Mouse (Mus musculus) neural tube, embryonic 13.5 days (tissue): ENCODE results near the gene 5730596B20Rik. TPM values are rescaled to one million over a fixed set of nuclear protein-coding genes. Genes with fewer than 3 reads are reported as not detected.
A peak's percentile ranks its signal among the peaks of the same experiment; 100 is the strongest.

Experiments used
- ATAC-seq: fragments of 200-750 bp; cut with Nextera tagmentation; 2 replicates; pipeline ENCODE4 v1.8.0; 2017; ENCODE audit warnings: low read depth, mild to moderate bottlenecking, moderate TSS enrichment, moderate library complexity
- H3K27ac ChIP-seq: fragments of 300-500 bp; sonication (generic); replicated peaks from 2 replicates; pipeline ENCODE4 v1.5.1; 2015; ENCODE audit warnings: moderate library complexity, mild to moderate bottlenecking, inconsistent platforms
- H3K27me3 ChIP-seq: fragments of 300-500 bp; sonication (generic); 2 replicates; pipeline ENCODE4 v1.6.1; 2015; ENCODE audit warnings: mild to moderate bottlenecking, inconsistent platforms
- H3K36me3 ChIP-seq: fragments of 300-500 bp; sonication (generic); 2 replicates; pipeline ENCODE4 v1.6.1; 2015; ENCODE audit warnings: mild to moderate bottlenecking, inconsistent platforms
- H3K4me1 ChIP-seq: fragments of 300-500 bp; sonication (generic); replicated peaks from 2 replicates; pipeline ENCODE4 v1.6.1; 2015; ENCODE audit warnings: inconsistent platforms
- H3K4me2 ChIP-seq: fragments of 300-500 bp; sonication (generic); 2 replicates; pipeline ENCODE4 v1.6.1; 2015; ENCODE audit warnings: inconsistent platforms, mild to moderate bottlenecking, moderate library complexity
- H3K4me3 ChIP-seq: fragments of 300-500 bp; sonication (generic); 2 replicates; pipeline ENCODE4 v1.5.1; 2015; ENCODE audit warnings: mild to moderate bottlenecking, inconsistent platforms
- H3K9ac ChIP-seq: fragments of 300-500 bp; sonication (generic); 2 replicates; pipeline ENCODE4 v1.6.1; 2015; ENCODE audit warnings: moderate library complexity, mild to moderate bottlenecking, inconsistent platforms
- H3K9me3 ChIP-seq: fragments of 300-500 bp; sonication (generic); 2 replicates; pipeline ENCODE4 v1.6.1; 2016; ENCODE audit warnings: inconsistent platforms
- WGBS: fragments of 180-500 bp; shearing (Covaris S2); methylation state at CpG from one replicate; pipeline ENCODE4 v1.1.7; 2015; 5-methylcytosine and 5-hydroxymethylcytosine counted together
- polyA plus RNA-seq: library from polyadenylated mRNA; unstranded; fragments of >200 nt; fragmentation: Nextera tagmentation; extraction: Ambion mirVana; gene quantifications from 2 replicates; pipeline ENCODE4 v1.2.1, GENCODE M21; 2015

5730596B20Rik gene
- 3.5 and 4.1 TPM in 2 replicates for polyA plus RNA-seq

DNA sequence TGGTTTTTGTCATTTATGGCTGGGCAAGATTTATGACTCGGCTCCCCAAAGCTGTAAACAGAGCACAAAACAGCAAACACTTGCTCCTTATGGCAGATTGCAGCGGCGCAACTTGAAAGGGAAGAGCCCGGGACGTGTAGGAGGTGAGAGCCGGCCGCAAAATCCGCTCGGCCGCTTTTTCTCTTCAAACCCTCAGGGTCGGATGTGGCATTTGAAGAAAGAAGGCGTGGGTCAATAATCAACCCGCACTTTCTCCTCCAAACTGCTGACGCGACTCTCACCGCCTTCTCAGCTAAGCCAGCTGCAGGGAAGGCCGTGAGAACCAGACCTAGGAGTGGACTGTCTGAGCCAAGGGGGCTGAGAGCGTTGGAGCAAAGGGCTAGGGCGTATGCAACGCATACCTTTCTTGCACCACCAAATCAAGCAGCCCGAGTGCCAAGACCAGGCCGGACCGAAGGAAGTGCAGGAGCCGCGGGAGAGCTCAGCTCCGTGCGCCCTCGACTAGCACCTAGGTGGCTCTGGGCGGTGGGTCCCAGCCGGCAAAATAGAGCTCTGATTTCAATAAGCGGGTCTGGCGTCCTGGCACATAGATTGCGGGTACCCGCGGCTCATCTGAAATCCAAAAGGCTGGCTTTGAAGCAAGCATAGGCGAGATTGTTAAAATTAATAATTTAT lies at the start of gene 5730596B20Rik:
TSS of gene 5730596B20Rik (plus strand) at position 438 of the 675 bp plus-strand sequence.
- H3K27ac ChIP-seq: peak within 1 kb of the TSS; percentile 97
- no peaks in the 10 kb centered on the region for H3K27me3 ChIP-seq
- peak within 1 kb of the TSS; percentile 95 for H3K9ac ChIP-seq
- peak within 1 kb of the TSS; percentile 54 for H3K4me3 ChIP-seq
- H3K9me3 ChIP-seq: no peaks in the 10 kb centered on the region
- H3K4me1 ChIP-seq: peaks cover 98% of the 10 kb centered on the region
- WGBS: 2% methylated on average over 36 of the region's 36 CpGs
- peaks cover 5% of the 10 kb centered on the region for H3K36me3 ChIP-seq
- H3K4me2 ChIP-seq: peak within 1 kb of the TSS; percentile 75
- no peak for ATAC-seq

DNA sequence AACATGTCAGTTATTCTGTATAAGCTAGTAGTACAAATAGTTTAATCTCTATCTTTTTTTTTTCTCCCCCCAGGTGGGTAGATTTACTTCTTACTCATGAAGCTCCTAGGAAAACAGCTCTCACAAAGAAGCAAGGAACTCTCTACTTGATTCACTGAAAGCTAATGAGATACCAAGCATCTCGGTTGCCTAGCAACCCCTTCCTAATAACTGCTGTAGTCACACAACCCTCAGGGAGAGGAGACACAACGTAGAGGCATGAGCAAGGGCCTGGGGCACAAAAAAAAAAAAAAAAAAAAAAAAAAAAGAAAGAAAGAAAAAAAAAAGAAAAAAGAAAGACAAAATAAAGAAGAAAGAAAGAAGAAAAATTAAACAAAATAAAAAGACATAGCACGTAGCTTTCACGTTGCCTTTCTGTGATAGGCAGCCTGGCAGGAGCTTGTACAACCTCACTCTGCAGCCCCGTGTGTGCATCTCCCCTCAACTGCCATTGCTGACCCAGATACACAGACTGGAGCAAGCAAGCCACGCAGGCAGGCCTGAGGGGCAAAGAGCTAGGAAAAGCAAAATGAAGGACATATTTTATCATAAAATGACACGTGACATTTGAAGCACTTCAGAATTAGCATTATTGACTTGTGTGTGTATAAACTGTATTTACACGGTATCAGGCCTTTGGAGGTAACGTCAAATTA lies 39.3 kb upstream of the 5730596B20Rik start:
- Histone ChIP-seq H3K4me3 (no peak overlapping the region), H3K4me2 (no peak overlapping the region), H3K9ac (no peak overlapping the region), H3K36me3 (no peaks in the 10 kb centered on the region), H3K27ac (no peak overlapping the region), H3K9me3 (no peaks in the 10 kb centered on the region), H3K27me3 (no peaks in the 10 kb centered on the region), H3K4me1 (peaks cover 28% of the 10 kb centered on the region)
- WGBS: 30% methylated on average over 9 of the region's 9 CpGs
- ATAC-seq: peak; percentile 74; the same call in 1 of the 2 replicates

DNA sequence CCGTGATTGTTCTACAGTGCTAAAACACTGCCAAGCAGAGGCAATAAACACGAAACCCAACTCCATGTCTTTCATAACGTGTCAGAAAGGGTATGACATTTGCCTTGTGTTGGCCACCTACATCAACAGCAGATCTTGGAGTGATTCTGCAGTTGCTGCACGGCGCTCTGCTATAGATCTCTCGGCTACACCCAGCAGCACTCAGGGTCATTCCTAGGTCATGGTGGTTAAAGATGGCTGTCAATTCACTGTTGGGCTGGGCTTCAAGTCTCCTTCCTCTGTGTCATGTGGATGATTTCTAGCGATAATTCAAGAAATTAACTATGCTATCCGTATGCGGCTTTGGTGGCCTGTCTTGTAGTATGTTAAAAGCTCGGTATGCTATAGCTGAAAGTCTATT lies 38.7 kb upstream of the 5730596B20Rik start:
- Histone ChIP-seq H3K4me1 (peaks cover 28% of the 10 kb centered on the region), H3K27me3 (no peaks in the 10 kb centered on the region), H3K27ac (peak overlapping the region; percentile 34; the same call in 1 of the 2 replicates), H3K9me3 (no peaks in the 10 kb centered on the region), H3K36me3 (no peaks in the 10 kb centered on the region), H3K9ac (no peak overlapping the region), H3K4me2 (no peak overlapping the region), H3K4me3 (no peak overlapping the region)
- no peak for ATAC-seq
- 27% methylated on average over 10 of the region's 10 CpGs for WGBS

DNA sequence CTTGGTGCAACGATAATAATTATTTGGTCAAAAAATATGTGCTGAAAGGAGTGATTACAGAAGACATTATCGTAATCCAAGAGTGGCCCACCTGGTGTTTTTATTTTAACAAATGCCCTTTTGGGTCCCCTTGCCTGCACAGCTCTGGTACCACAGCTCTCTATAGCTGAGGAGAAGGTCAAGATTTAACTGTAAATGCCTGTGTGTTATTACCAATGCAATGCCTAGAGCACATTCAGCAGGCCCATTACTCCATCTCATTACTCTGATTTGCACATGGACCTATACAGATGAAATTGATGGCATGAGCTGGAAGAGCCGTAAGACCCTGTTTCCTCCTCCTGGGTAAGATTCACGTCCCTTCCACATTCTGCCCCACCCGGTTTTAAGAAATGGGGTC lies 38.2 kb upstream of the 5730596B20Rik start:
- peak; percentile 74; the same call in 1 of the 2 replicates for ATAC-seq
- Histone ChIP-seq H3K4me3 (no peak overlapping the region), H3K9ac (no peak overlapping the region), H3K4me1 (peaks cover 28% of the 10 kb centered on the region), H3K36me3 (no peaks in the 10 kb centered on the region), H3K27ac (peak overlapping the region; percentile 34; the same call in 1 of the 2 replicates), H3K27me3 (no peaks in the 10 kb centered on the region), H3K9me3 (no peaks in the 10 kb centered on the region), H3K4me2 (no peak overlapping the region)
- WGBS: 51% methylated on average over 5 of the region's 5 CpGs

DNA sequence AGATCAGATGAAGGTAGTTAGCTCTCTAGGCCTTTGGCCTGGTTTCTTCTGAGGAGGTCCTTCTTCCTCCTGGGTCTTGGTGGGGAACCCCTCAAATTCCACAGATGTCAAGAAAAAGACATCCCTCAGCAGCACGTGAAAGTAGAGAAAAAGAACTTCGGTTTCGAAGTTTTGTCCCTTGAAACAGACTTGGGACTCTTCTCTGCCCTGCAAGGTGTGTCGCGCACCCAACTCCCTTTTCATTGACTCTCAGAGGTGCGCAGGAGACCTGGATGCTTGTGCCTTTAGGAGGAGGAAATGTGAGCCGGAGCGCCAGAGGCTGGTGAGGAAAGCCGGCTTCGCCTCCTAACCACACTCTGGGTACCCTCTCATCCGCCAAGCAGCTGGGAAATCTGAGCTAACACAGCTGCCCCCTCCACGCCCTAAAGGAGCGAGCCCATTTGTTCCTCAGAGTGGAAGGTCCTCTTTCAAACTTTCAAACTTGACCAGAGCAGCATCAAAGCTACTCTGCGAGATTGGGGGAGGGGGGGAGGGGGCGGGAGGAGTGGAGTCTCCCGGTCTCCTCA lies 26.8 kb upstream of the 5730596B20Rik start:
- H3K9me3 ChIP-seq: no peaks in the 10 kb centered on the region
- H3K27ac ChIP-seq: no peak overlapping the region
- H3K4me2 ChIP-seq: peak overlapping the region; percentile 39
- no peak overlapping the region for H3K4me3 ChIP-seq
- peaks cover 23% of the 10 kb centered on the region for H3K27me3 ChIP-seq
- no peaks in the 10 kb centered on the region for H3K36me3 ChIP-seq
- WGBS: 6% methylated on average over 16 of the region's 16 CpGs
- ATAC-seq: no peak
- peaks cover 39% of the 10 kb centered on the region for H3K4me1 ChIP-seq
- no peak overlapping the region for H3K9ac ChIP-seq

DNA sequence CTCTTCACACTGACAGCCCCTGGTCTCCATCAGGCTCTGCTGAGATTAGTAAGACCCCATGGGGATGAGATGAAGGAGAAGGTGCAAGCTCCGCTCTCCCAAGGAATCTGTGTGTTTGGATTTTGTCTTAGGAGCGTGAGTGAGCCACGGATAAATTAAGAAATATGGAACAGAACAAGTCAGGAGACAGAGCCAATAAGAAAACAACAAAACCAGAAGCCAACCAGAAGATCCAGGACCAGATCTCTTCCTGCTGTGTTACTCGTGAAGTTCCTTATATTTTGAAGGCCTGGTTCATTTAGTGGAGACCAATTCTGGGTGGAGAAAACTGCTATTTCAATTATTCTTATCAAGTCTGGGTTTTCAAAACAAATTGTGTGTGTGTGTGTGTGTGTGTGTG lies 25.7 kb upstream of the 5730596B20Rik start:
- no peak overlapping the region for H3K4me2 ChIP-seq
- no peak overlapping the region for H3K27ac ChIP-seq
- 44% methylated on average over 4 of the region's 4 CpGs for WGBS
- H3K36me3 ChIP-seq: no peaks in the 10 kb centered on the region
- no peak overlapping the region for H3K4me3 ChIP-seq
- H3K4me1 ChIP-seq: peaks cover 49% of the 10 kb centered on the region
- H3K27me3 ChIP-seq: peaks cover 33% of the 10 kb centered on the region
- no peak overlapping the region for H3K9ac ChIP-seq
- H3K9me3 ChIP-seq: no peaks in the 10 kb centered on the region
- ATAC-seq: no peak

DNA sequence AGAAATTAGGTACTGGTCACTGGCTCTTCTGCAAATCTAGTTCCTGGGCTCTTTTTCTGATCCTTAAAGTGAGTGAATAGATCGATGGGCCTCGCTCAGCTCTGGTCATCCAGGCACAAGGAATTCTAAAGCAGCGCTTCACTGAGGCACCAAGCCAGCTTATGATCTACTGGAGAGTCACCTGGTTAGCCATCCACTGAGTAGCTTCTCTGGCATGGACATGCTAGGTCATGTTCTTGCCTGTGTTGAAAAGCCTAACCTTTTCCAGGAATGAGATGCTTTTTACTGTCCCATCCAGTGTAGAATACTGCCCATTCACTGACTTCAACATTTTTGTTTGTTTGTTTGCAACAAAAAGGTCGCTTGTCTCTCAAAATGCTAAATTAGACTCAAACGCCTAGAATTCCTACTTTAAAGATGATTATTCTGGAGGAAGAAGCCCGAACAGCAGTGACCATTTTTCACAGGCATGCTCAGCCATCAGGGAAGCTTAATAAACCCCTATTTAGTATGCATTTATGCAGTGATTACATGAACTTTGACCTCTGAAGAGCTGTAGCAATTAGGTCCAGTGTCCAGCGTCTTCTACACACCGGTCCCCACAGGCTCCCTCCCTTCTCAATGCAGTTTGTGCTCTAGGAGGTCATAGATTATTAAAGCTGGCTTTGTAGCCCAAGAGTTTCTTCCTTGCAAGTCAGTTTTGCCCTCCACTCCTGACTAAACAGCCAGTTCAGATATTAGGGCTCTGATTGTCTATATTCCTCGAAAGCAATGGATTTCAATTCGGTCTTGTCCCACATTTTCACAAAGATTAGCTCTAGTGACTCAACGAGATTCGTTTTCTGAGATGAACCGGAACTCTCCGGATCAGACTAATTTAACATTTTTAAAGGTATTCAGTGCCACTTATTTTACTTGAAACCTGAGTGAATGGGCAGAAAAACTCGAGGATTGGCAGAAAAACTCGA lies 24.8 kb upstream of the 5730596B20Rik start:
- no peak for ATAC-seq
- Histone ChIP-seq H3K36me3 (no peaks in the 10 kb centered on the region), H3K9me3 (no peaks in the 10 kb centered on the region), H3K27me3 (peaks cover 35% of the 10 kb centered on the region), H3K4me2 (0 out of 2 replicates have a peak overlapping the region, but pooled peaks have one; percentile 13), H3K27ac (0 out of 2 replicates have a peak overlapping the region, but pooled peaks have one; percentile 28), H3K4me3 (no peak overlapping the region), H3K4me1 (peaks cover 59% of the 10 kb centered on the region), H3K9ac (no peak overlapping the region)
- 14% methylated on average over 16 of the region's 16 CpGs for WGBS

DNA sequence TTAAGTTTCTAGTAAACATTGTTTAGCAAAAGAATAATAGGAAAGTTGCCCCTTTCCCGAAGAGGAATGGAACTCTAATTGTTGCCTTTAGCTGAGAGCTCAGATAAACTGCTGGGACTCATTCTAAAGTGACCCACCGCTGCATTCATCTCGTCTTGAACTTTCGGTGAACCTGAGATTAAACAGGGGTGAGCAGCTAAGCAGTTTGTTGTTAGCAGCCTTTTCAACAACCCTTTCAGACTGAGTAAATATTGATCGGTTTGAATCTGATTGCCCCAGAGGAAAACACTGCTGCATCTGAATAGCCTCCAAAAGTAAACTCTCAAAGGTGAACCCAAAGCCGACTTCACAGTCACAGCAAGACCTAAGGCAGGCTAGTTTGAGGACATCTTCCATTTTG lies 24.0 kb upstream of the 5730596B20Rik start:
- 5% methylated on average over 6 of the region's 6 CpGs for WGBS
- Histone ChIP-seq H3K27ac (0 out of 2 replicates have a peak overlapping the region, but pooled peaks have one; percentile 28), H3K9me3 (no peaks in the 10 kb centered on the region), H3K27me3 (peaks cover 35% of the 10 kb centered on the region), H3K4me3 (no peak overlapping the region), H3K4me1 (peaks cover 64% of the 10 kb centered on the region), H3K36me3 (no peaks in the 10 kb centered on the region), H3K4me2 (0 out of 2 replicates have a peak overlapping the region, but pooled peaks have one; percentile 13), H3K9ac (no peak overlapping the region)
- ATAC-seq: no peak

DNA sequence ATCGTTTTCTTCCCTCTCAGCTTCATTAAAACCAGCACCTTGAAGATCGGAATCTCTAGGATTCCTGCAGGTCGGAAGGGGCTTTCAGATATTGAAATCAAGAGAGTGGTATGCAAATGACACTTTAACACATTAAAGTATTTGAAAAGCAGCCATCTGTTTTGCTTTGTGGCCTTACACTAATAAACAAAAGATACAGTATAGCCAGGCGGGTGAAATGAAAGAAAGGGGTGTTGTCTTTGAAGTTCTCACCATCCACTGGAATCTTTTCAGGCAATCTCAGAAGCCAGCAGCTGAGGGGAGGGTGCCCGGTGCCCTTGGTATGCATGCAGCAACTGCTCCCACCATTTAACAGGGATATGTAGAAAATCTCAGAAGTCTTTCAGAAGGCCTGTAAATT lies 23.3 kb upstream of the 5730596B20Rik start:
- H3K27ac ChIP-seq: no peak overlapping the region
- 0 out of 2 replicates have a peak overlapping the region, but pooled peaks have one; percentile 1 for H3K4me2 ChIP-seq
- H3K9me3 ChIP-seq: no peaks in the 10 kb centered on the region
- no peak for ATAC-seq
- WGBS: 19% methylated on average over 5 of the region's 5 CpGs
- no peaks in the 10 kb centered on the region for H3K36me3 ChIP-seq
- H3K9ac ChIP-seq: no peak overlapping the region
- H3K4me1 ChIP-seq: peaks cover 66% of the 10 kb centered on the region
- H3K4me3 ChIP-seq: no peak overlapping the region
- H3K27me3 ChIP-seq: peaks cover 35% of the 10 kb centered on the region

DNA sequence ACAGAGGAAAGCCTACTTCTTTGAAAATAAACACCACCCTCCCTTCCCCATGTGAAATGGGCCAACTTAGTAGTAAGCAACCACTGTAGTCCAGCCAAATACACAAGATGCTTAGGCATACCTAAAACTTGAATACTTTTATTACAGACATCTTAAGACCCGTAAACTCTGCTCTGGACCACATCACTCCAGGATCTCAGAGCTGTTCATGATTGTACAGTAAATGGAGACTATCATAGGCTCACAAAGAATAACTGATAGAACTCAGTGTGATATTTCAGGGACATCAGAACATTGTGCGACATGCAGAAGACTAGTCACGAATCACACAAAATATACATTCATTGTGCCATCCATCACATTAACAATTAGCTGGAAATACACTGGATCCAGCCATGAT lies 21.8 kb upstream of the 5730596B20Rik start:
- ATAC-seq: no peak
- Histone ChIP-seq H3K27me3 (peaks cover 26% of the 10 kb centered on the region), H3K4me3 (0 out of 2 replicates have a peak overlapping the region, but pooled peaks have one; percentile 89), H3K36me3 (no peaks in the 10 kb centered on the region), H3K4me1 (peaks cover 77% of the 10 kb centered on the region), H3K4me2 (peak overlapping the region; percentile 75), H3K9ac (0 out of 2 replicates have a peak overlapping the region, but pooled peaks have one; percentile 17), H3K9me3 (no peaks in the 10 kb centered on the region), H3K27ac (no peak overlapping the region)
- WGBS: 45% methylated on average over 3 of the region's 3 CpGs

DNA sequence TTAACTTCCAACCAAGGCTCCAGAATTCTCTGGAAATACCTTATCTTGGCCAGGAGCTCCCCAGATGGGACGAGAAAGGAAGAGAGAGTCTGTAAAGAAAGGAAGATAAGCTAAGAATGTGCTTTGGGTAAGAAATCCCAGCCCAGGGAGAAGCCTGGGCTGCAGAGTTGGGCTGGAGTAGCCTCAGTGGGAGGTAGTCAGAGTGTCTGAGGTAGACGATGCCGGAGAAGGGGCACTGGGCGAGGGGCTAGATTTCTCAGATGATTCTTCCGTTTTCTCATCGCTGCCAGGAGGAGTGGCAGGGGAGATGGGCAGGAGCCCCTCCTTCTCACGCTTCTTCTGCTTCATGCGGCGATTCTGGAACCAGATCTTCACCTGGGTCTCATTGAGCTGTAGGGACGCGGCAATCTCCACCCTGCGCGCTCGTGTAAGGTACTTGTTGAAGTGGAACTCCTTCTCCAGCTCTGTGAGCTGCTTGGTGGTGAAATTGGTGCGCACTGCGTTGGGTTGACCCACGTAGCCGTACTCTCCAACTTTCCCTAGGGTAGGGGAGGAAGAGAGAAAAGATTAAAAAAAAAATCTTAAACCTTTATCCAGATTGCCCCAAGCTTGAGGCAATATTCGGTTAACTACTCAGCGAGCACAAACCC lies 20.6 kb upstream of the 5730596B20Rik start:
- 3% methylated on average over 20 of the region's 20 CpGs for WGBS
- no peaks in the 10 kb centered on the region for H3K36me3 ChIP-seq
- ATAC-seq: no peak
- H3K27me3 ChIP-seq: peaks cover 26% of the 10 kb centered on the region
- peak overlapping the region; percentile 75 for H3K4me2 ChIP-seq
- no peak overlapping the region; the same call in 1 of the 2 replicates for H3K27ac ChIP-seq
- no peaks in the 10 kb centered on the region for H3K9me3 ChIP-seq
- H3K4me1 ChIP-seq: peaks cover 81% of the 10 kb centered on the region
- peak overlapping the region; percentile 89 for H3K4me3 ChIP-seq
- H3K9ac ChIP-seq: peak overlapping the region; percentile 92
